Mouse (Mus musculus) neural tube, embryonic 12.5 days (tissue): ENCODE results near the gene Il12b. TPM values are rescaled to one million over a fixed set of nuclear protein-coding genes. Genes with fewer than 3 reads are reported as not detected.

Source experiments
- ATAC-seq: fragments of 200-750 bp; cut with Nextera tagmentation; 2 replicates; pipeline ENCODE4 v1.8.0; 2017; ENCODE audit warnings: low read depth, mild to moderate bottlenecking, moderate TSS enrichment, moderate library complexity; ENCODE audit not compliant: low FRiP score
- H3K27ac ChIP-seq: fragments of 300-500 bp; sonication (generic); 2 replicates; pipeline ENCODE4 v1.5.1; 2016
- H3K27me3 ChIP-seq: fragments of 300-500 bp; sonication (generic); replicated peaks from 2 replicates; pipeline ENCODE4 v1.6.1; 2016; ENCODE audit warnings: mild to moderate bottlenecking
- H3K36me3 ChIP-seq: fragments of 300-500 bp; sonication (generic); 2 replicates; pipeline ENCODE4 v1.6.1; 2016; ENCODE audit warnings: mild to moderate bottlenecking
- H3K4me1 ChIP-seq: fragments of 300-500 bp; sonication (generic); 2 replicates; pipeline ENCODE4 v1.6.1; 2016
- H3K4me2 ChIP-seq: fragments of 300-500 bp; sonication (generic); replicated peaks from 2 replicates; pipeline ENCODE4 v1.6.1; 2016; ENCODE audit warnings: mild to moderate bottlenecking
- H3K4me3 ChIP-seq: fragments of 300-500 bp; sonication (generic); 2 replicates; pipeline ENCODE4 v1.5.1; 2016
- H3K9ac ChIP-seq: fragments of 300-500 bp; sonication (generic); 2 replicates; pipeline ENCODE4 v1.6.1; 2016; ENCODE audit warnings: mild to moderate bottlenecking
- H3K9me3 ChIP-seq: fragments of 300-500 bp; sonication (generic); 2 replicates; pipeline ENCODE4 v1.6.1; 2016; ENCODE audit warnings: mild to moderate bottlenecking
- WGBS: fragments of 180-500 bp; shearing (Covaris S2); methylation state at CpG from one replicate; pipeline ENCODE4 v1.1.7; 2016; 5-methylcytosine and 5-hydroxymethylcytosine counted together
- polyA plus RNA-seq: library from polyadenylated mRNA; unstranded; fragments of >200 nt; fragmentation: Nextera tagmentation; extraction: Ambion mirVana; gene quantifications from 2 replicates; pipeline ENCODE4 v1.2.1, GENCODE M21; 2016

The Il12b gene
- not detected in 2 replicates for polyA plus RNA-seq

GRCm38 (mm10) chr11:44399763-44400162, at the start of gene Il12b:
Il12b (plus strand) TSS chr11:44400063.
- ATAC-seq, result no peak
- H3K9me3 ChIP-seq, result no peaks in the 10 kb centered on the region
- H3K9ac ChIP-seq, result peak within 1 kb of the TSS; percentile 45; the same call in 1 of the 2 replicates
- H3K4me3 ChIP-seq, result peak within 1 kb of the TSS; percentile 34
- peak within 1 kb of the TSS; percentile 69 for H3K4me2 ChIP-seq
- H3K27ac ChIP-seq, result no peak within 1 kb of the TSS
- 79% methylated on average over 6 of the region's 6 CpGs for WGBS
- no peaks in the 10 kb centered on the region for H3K27me3 ChIP-seq
- no peaks in the 10 kb centered on the region for H3K4me1 ChIP-seq
- no peaks in the 10 kb centered on the region for H3K36me3 ChIP-seq

DNA sequence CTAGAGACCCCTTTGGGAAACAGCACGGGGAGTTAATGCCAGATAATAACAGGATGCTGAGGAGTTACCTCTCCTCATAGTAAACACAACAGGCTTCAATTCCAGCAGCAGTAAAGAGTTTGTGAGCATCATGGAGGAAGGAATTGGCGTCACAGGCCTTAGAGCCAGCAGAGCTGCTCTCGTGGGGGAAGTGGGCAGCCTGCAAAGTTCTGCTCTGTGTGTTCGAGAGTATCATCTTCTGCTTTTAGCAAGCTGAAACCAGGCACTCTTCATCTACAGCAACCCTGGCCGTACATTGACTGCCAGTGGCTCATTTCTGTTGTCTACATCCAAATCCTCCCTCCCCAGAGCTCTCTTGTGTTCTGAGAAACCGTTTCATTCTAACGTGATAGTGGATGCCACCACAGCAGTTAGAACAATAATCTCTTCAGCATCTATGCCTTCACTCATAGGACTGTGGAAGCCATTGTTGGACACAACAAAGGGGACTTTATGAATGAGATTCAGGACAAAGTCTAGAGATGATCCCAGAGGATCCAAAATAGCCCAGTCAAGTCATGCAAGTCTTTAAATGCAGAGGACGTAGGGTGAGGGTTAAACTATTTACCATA, 44.9 kb upstream of the Il12b start:
- Histone ChIP-seq H3K9ac (no peak overlapping the region), H3K9me3 (no peaks in the 10 kb centered on the region), H3K4me3 (no peak overlapping the region), H3K36me3 (no peaks in the 10 kb centered on the region), H3K4me2 (no peak overlapping the region), H3K27ac (no peak overlapping the region), H3K27me3 (no peaks in the 10 kb centered on the region), H3K4me1 (no peaks in the 10 kb centered on the region)
- ATAC-seq, result no peak
- 83% methylated on average over 8 of the region's 8 CpGs for WGBS

GRCm38 (mm10) chr11:44356171-44356570, 43.7 kb upstream of the Il12b start:
- WGBS, result 92% methylated on average over 4 of the region's 4 CpGs
- Histone ChIP-seq H3K27ac (no peak overlapping the region), H3K36me3 (no peaks in the 10 kb centered on the region), H3K4me3 (no peak overlapping the region), H3K4me1 (no peaks in the 10 kb centered on the region), H3K9me3 (no peaks in the 10 kb centered on the region), H3K27me3 (no peaks in the 10 kb centered on the region), H3K4me2 (no peak overlapping the region), H3K9ac (no peak overlapping the region)
- no peak for ATAC-seq

DNA sequence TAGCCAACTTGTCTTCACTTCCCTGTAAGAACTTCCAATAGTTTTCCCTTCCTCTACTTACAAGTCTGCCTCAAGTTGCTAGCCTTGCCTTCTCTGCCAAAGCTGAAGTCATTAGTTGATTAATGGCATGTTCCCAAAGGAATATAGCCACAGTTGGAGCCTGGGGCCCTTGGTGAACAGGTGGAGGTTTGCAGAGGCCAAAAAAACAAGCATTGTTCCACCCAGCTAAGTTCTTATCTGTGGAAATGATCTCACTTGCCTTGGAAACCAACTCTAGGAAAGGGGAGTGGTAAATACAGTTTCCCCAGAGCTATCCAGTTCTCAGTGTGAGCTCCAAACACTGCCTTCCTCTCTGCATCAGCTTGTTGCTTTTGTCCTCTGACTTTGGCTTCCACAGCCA, 35.3 kb upstream of the Il12b start:
- Histone ChIP-seq H3K27me3 (no peaks in the 10 kb centered on the region), H3K27ac (no peak overlapping the region), H3K4me3 (no peak overlapping the region), H3K4me2 (no peak overlapping the region), H3K9ac (no peak overlapping the region), H3K4me1 (no peaks in the 10 kb centered on the region), H3K36me3 (no peaks in the 10 kb centered on the region), H3K9me3 (no peaks in the 10 kb centered on the region)
- ATAC-seq, result no peak

- WGBS, result 73% methylated on average over 1 of the region's 1 CpGs
- Histone ChIP-seq H3K9me3 (no peaks in the 10 kb centered on the region), H3K9ac (no peak overlapping the region), H3K36me3 (no peaks in the 10 kb centered on the region), H3K4me2 (no peak overlapping the region), H3K4me3 (no peak overlapping the region), H3K27ac (no peak overlapping the region), H3K4me1 (no peaks in the 10 kb centered on the region), H3K27me3 (no peaks in the 10 kb centered on the region)
- no peak for ATAC-seq
These were observed 32.2 kb upstream of the Il12b start for GRCm38 (mm10) chr11:44367711-44368110.

DNA sequence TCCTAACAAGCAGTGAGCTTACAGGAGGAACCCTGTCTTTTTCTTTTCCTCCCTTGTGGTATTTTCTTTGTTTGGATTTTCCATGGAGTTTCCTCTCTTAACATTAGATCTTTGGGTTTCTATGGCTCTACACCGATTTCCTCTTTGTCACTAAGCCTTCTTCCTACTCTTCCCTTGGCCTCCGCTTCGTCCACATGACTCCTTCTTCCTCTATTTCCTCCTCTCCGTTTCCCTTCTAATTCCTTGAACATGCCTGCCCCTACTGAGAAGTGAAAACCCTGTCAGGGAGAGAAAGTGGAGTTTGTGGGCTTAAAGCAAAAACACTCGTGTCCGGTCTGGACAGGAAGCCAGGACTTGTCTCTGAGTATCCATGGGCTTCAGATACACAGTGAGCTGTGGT, 27.0 kb upstream of the Il12b start:
- no peak for ATAC-seq
- H3K4me3 ChIP-seq, result no peak overlapping the region
- no peaks in the 10 kb centered on the region for H3K9me3 ChIP-seq
- 87% methylated on average over 6 of the region's 6 CpGs for WGBS
- H3K9ac ChIP-seq, result no peak overlapping the region
- no peak overlapping the region for H3K4me2 ChIP-seq
- no peak overlapping the region for H3K27ac ChIP-seq
- H3K27me3 ChIP-seq, result no peaks in the 10 kb centered on the region
- H3K36me3 ChIP-seq, result no peaks in the 10 kb centered on the region
- no peaks in the 10 kb centered on the region for H3K4me1 ChIP-seq

- no peak overlapping the region for H3K27ac ChIP-seq
- no peaks in the 10 kb centered on the region for H3K9me3 ChIP-seq
- H3K9ac ChIP-seq, result no peak overlapping the region
- H3K27me3 ChIP-seq, result no peaks in the 10 kb centered on the region
- H3K4me2 ChIP-seq, result no peak overlapping the region
- H3K4me1 ChIP-seq, result no peaks in the 10 kb centered on the region
- no peak overlapping the region for H3K4me3 ChIP-seq
- ATAC-seq, result no peak
- no peaks in the 10 kb centered on the region for H3K36me3 ChIP-seq
- 92% methylated on average over 5 of the region's 5 CpGs for WGBS
These were observed 22.0 kb upstream of the Il12b start for GRCm38 (mm10) chr11:44377879-44378278.

- Histone ChIP-seq H3K27ac (no peak overlapping the region), H3K9me3 (no peaks in the 10 kb centered on the region), H3K4me3 (no peak overlapping the region), H3K4me1 (no peaks in the 10 kb centered on the region), H3K36me3 (no peaks in the 10 kb centered on the region), H3K4me2 (no peak overlapping the region), H3K9ac (no peak overlapping the region), H3K27me3 (no peaks in the 10 kb centered on the region)
- 90% methylated on average over 3 of the region's 3 CpGs for WGBS
- no peak for ATAC-seq
These were observed 19.3 kb upstream of the Il12b start for GRCm38 (mm10) chr11:44380432-44381051.

- no peaks in the 10 kb centered on the region for H3K4me1 ChIP-seq
- H3K27me3 ChIP-seq, result no peaks in the 10 kb centered on the region
- no peaks in the 10 kb centered on the region for H3K36me3 ChIP-seq
- no peak overlapping the region for H3K4me2 ChIP-seq
- no peak overlapping the region for H3K27ac ChIP-seq
- H3K9me3 ChIP-seq, result no peaks in the 10 kb centered on the region
- no peak overlapping the region for H3K4me3 ChIP-seq
- no peak for ATAC-seq
- 55% methylated on average over 3 of the region's 3 CpGs for WGBS
- H3K9ac ChIP-seq, result no peak overlapping the region
These were observed 17.7 kb upstream of the Il12b start for GRCm38 (mm10) chr11:44382200-44382599.

GRCm38 (mm10) chr11:44387031-44387430, 12.8 kb upstream of the Il12b start:
- ATAC-seq, result no peak
- Histone ChIP-seq H3K4me3 (no peak overlapping the region), H3K27me3 (no peaks in the 10 kb centered on the region), H3K9me3 (no peaks in the 10 kb centered on the region), H3K4me2 (no peak overlapping the region), H3K36me3 (no peaks in the 10 kb centered on the region), H3K27ac (no peak overlapping the region), H3K4me1 (no peaks in the 10 kb centered on the region), H3K9ac (no peak overlapping the region)
- WGBS, result 81% methylated on average over 2 of the region's 2 CpGs

GRCm38 (mm10) chr11:44389993-44390701, 9.7 kb upstream of the Il12b start:
- Histone ChIP-seq H3K36me3 (no peaks in the 10 kb centered on the region), H3K27ac (no peak overlapping the region), H3K4me3 (no peak overlapping the region), H3K9ac (no peak overlapping the region), H3K9me3 (no peaks in the 10 kb centered on the region), H3K4me1 (no peaks in the 10 kb centered on the region), H3K4me2 (no peak overlapping the region), H3K27me3 (no peaks in the 10 kb centered on the region)
- WGBS, result 55% methylated on average over 6 of the region's 6 CpGs
- no peak for ATAC-seq

- no peaks in the 10 kb centered on the region for H3K4me1 ChIP-seq
- no peak for ATAC-seq
- H3K4me3 ChIP-seq, result no peak overlapping the region
- no peak overlapping the region for H3K4me2 ChIP-seq
- H3K9ac ChIP-seq, result no peak overlapping the region
- no peaks in the 10 kb centered on the region for H3K27me3 ChIP-seq
- H3K27ac ChIP-seq, result no peak overlapping the region
- no peaks in the 10 kb centered on the region for H3K36me3 ChIP-seq
- no peaks in the 10 kb centered on the region for H3K9me3 ChIP-seq
- 78% methylated on average over 8 of the region's 8 CpGs for WGBS
These were observed 6.6 kb upstream of the Il12b start for GRCm38 (mm10) chr11:44393101-44393810.
